Mouse (Mus musculus) kidney, embryonic 15.5 days (tissue): ENCODE results near the gene Prkci. TPM values are rescaled to one million over a fixed set of nuclear protein-coding genes. Genes with fewer than 3 reads are reported as not detected.

Experiments used
- ATAC-seq: fragments of 200-750 bp; cut with Nextera tagmentation; replicated peaks from 2 replicates; pipeline ENCODE4 v1.8.0; 2017; ENCODE audit warnings: moderate TSS enrichment; ENCODE audit not compliant: low FRiP score
- H3K27ac ChIP-seq: fragments of 300-500 bp; sonication (generic); 2 replicates; pipeline ENCODE4 v1.5.1; 2015; ENCODE audit warnings: mild to moderate bottlenecking, inconsistent platforms
- H3K27me3 ChIP-seq: fragments of 300-500 bp; sonication (generic); 2 replicates; pipeline ENCODE4 v1.6.1; 2015; ENCODE audit warnings: inconsistent platforms
- H3K36me3 ChIP-seq: fragments of 300-500 bp; sonication (generic); 2 replicates; pipeline ENCODE4 v1.6.1; 2015; ENCODE audit warnings: inconsistent platforms
- H3K4me1 ChIP-seq: fragments of 300-500 bp; sonication (generic); 2 replicates; pipeline ENCODE4 v1.6.1; 2015; ENCODE audit warnings: inconsistent platforms
- H3K4me2 ChIP-seq: fragments of 300-500 bp; sonication (generic); 2 replicates; pipeline ENCODE4 v1.6.1; 2015; ENCODE audit warnings: moderate library complexity, mild to moderate bottlenecking, inconsistent platforms
- H3K4me3 ChIP-seq: fragments of 300-500 bp; sonication (generic); replicated peaks from 2 replicates; pipeline ENCODE4 v1.5.1; 2015; ENCODE audit warnings: mild to moderate bottlenecking, inconsistent platforms
- H3K9ac ChIP-seq: fragments of 300-500 bp; sonication (generic); 2 replicates; pipeline ENCODE4 v1.6.1; 2015; ENCODE audit warnings: mild to moderate bottlenecking, inconsistent platforms
- H3K9me3 ChIP-seq: fragments of 300-500 bp; sonication (generic); replicated peaks from 2 replicates; pipeline ENCODE4 v1.6.1; 2016; ENCODE audit warnings: inconsistent platforms
- WGBS: fragments of 180-500 bp; shearing (Covaris S2); methylation state at CpG from one replicate; pipeline ENCODE4 v1.1.7; 2015; ENCODE audit warnings: mixed read lengths; 5-methylcytosine and 5-hydroxymethylcytosine counted together
- polyA plus RNA-seq: library from polyadenylated mRNA; unstranded; fragments of >200 nt; fragmentation: Nextera tagmentation; extraction: Ambion mirVana; gene quantifications from 2 replicates; pipeline ENCODE4 v1.2.1, GENCODE M21; 2015

Gene Prkci
- polyA plus RNA-seq, 1 experiment from 2014 or later = 40.5 TPM

DNA sequence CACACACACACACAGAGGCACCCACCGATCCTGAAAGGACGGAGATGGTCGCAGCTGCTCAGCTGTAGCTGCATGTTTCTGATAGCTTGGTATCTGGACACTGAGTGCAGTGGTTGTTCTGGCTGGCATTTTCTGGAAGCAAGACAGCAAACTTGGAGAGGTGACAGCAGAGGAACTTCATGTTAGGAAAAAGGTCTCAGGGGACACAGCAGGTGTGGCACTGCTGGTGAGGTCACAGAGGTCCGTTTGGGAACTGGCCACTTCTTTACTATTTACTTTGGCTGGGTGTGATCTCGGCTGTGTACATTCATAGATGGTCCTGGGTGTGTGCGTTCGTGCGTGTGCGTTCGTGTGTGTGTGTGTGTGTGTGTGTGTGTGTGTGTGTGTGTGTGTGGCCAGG is 83.9 kb downstream of the Prkci start:
- no peak overlapping the region for H3K27ac ChIP-seq
- H3K27me3 ChIP-seq = no peaks in the 10 kb centered on the region
- 65% methylated on average over 10 of the region's 10 CpGs for whole genome bisulfite sequencing
- H3K4me2 ChIP-seq = no peak overlapping the region
- no peaks in the 10 kb centered on the region for H3K9me3 ChIP-seq
- peaks cover 20% of the 10 kb centered on the region for H3K4me1 ChIP-seq
- no peak overlapping the region for H3K9ac ChIP-seq
- no peaks in the 10 kb centered on the region for H3K36me3 ChIP-seq
- 0 out of 2 replicates have a peak, but pooled peaks have one; percentile 19 for ATAC-seq
- H3K4me3 ChIP-seq = no peak overlapping the region

- Histone ChIP-seq H3K4me3 (no peak overlapping the region), H3K9ac (no peak overlapping the region), H3K27ac (no peak overlapping the region), H3K4me1 (peaks cover 18% of the 10 kb centered on the region), H3K27me3 (no peaks in the 10 kb centered on the region), H3K36me3 (no peaks in the 10 kb centered on the region), H3K9me3 (no peaks in the 10 kb centered on the region), H3K4me2 (no peak overlapping the region)
- ATAC-seq = no peak
- 82% methylated on average over 10 of the region's 10 CpGs for WGBS
Measured at GRCm38 (mm10) chr3:31080791-31081502, 85.4 kb downstream of the Prkci start.

- Histone ChIP-seq H3K4me2 (no peak overlapping the region), H3K4me1 (peaks cover 14% of the 10 kb centered on the region), H3K9me3 (no peaks in the 10 kb centered on the region), H3K9ac (no peak overlapping the region), H3K4me3 (no peak overlapping the region), H3K27ac (no peak overlapping the region), H3K36me3 (no peaks in the 10 kb centered on the region), H3K27me3 (no peaks in the 10 kb centered on the region)
- 89% methylated on average over 12 of the region's 13 CpGs for WGBS
- no peak for ATAC-seq
Measured at GRCm38 (mm10) chr3:31082838-31083506, 87.4 kb downstream of the Prkci start.

DNA sequence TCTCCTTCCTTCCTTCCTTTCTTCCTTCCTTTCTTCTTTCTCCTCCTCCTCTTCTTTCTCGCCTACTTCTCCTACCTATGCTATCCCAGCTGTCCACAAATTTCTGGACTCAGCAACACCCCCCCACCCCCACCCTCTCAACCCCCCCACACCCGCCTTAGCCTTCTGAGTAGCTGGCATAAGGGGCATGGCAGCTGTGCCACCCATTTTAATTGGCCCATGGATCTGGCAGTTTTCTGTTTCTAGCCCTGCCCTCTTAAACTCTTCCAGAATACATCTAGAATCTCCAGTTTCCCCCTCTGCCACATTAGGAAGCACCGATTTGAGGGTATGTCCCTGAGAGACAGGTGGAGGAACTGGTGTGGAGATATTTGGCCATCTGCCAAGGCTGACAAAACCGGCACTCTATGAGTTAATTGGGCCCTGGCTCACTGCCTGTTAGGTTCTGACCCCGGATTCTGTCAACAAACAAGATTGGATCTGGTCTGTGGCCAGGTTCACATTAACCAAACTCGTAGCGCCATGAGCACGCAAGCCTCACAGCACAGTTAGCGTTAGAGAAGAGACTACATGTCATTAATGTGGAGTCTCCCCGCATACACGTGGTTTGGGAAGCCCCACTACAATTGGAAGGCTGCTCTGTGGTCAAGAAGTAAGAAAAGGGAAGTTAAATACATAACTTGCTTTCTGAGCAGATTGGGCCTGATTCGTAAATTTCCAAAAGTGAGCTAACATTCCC is 88.1 kb downstream of the Prkci start:
- peak overlapping the region; percentile 37 for H3K4me2 ChIP-seq
- no peaks in the 10 kb centered on the region for H3K27me3 ChIP-seq
- H3K27ac ChIP-seq = peak overlapping the region; percentile 14; the same call in 1 of the 2 replicates
- ATAC-seq = 0 out of 2 replicates have a peak, but pooled peaks have one; percentile 56
- WGBS = 33% methylated on average over 12 of the region's 12 CpGs
- H3K9me3 ChIP-seq = no peaks in the 10 kb centered on the region
- no peak overlapping the region for H3K9ac ChIP-seq
- H3K36me3 ChIP-seq = no peaks in the 10 kb centered on the region
- peaks cover 15% of the 10 kb centered on the region for H3K4me1 ChIP-seq
- H3K4me3 ChIP-seq = no peak overlapping the region

GRCm38 (mm10) chr3:31085000-31085399 is 89.5 kb downstream of the Prkci start:
- H3K9ac ChIP-seq = no peak overlapping the region
- no peak overlapping the region for H3K27ac ChIP-seq
- no peaks in the 10 kb centered on the region for H3K36me3 ChIP-seq
- peaks cover 17% of the 10 kb centered on the region for H3K4me1 ChIP-seq
- no peak for ATAC-seq
- WGBS = 95% methylated on average over 3 of the region's 3 CpGs
- H3K9me3 ChIP-seq = no peaks in the 10 kb centered on the region
- no peaks in the 10 kb centered on the region for H3K27me3 ChIP-seq
- no peak overlapping the region for H3K4me2 ChIP-seq
- H3K4me3 ChIP-seq = no peak overlapping the region

DNA sequence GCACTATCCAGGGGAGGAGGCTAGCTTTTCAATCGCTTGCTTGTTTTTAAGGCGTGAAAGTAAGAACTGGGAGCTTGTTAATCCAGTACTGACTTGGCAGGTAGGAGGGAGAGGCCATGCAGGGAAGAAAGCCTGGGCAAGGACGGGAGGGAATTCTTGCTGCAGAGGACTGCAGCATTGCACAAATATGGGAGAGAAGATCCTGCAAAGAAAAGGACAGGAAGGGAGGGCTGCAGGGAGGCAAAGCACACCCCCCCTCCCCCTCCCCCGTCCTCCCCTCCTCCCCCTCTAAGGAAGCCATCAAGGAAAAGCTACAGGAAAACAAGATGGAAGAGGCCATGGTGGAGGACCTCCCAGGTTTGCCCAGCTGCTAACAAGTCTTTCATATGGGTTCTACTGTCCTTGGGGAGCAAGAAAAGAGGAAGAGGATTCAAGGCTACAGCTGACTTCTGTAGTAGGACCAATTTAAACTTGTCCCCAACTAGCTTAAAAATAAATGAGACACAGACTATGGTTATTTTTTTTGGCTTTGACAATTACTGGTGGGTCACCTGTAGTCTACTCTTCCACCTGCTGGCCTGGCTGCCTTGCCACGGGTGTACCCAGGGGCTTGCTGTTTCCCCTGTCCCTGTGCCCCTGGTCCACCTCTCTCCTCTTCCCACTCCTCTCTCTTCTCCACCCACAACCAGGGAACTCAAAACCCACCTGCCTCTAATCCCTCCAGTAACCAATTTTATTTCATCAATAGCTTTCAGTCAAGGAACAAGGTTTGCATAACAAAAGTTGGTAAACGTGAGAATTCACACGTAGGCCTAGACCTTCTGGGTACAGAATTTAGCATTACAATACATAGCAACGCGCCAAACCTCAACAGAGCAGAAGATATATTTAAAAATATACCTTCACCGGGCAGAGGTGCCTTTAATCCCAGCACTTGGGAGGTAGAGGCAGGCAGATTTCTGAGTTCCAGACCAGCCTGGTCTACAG is 93.5 kb downstream of the Prkci start:
- H3K27ac ChIP-seq = no peak overlapping the region
- no peaks in the 10 kb centered on the region for H3K9me3 ChIP-seq
- H3K27me3 ChIP-seq = no peaks in the 10 kb centered on the region
- H3K9ac ChIP-seq = no peak overlapping the region
- no peak for ATAC-seq
- no peak overlapping the region for H3K4me2 ChIP-seq
- peaks cover 13% of the 10 kb centered on the region for H3K4me1 ChIP-seq
- 50% methylated on average over 10 of the region's 10 CpGs for WGBS
- no peak overlapping the region for H3K4me3 ChIP-seq
- H3K36me3 ChIP-seq = no peaks in the 10 kb centered on the region

- Histone ChIP-seq H3K9ac (no peak overlapping the region), H3K27ac (no peak overlapping the region), H3K27me3 (no peaks in the 10 kb centered on the region), H3K9me3 (no peaks in the 10 kb centered on the region), H3K4me1 (peaks cover 8% of the 10 kb centered on the region), H3K4me3 (no peak overlapping the region), H3K4me2 (no peak overlapping the region), H3K36me3 (no peaks in the 10 kb centered on the region)
- WGBS = 51% methylated on average over 7 of the region's 7 CpGs
- no peak for ATAC-seq
Measured at GRCm38 (mm10) chr3:31089956-31090355, 94.4 kb downstream of the Prkci start.

- Histone ChIP-seq H3K4me2 (peak overlapping the region; percentile 75), H3K4me3 (peak overlapping the region; percentile 66), H3K9ac (no peak overlapping the region; the same call in 1 of the 2 replicates), H3K4me1 (peaks cover 26% of the 10 kb centered on the region), H3K27ac (peak overlapping the region; percentile 99), H3K27me3 (no peaks in the 10 kb centered on the region), H3K9me3 (no peaks in the 10 kb centered on the region), H3K36me3 (peaks cover 11% of the 10 kb centered on the region; the same call in 1 of the 2 replicates)
- no peak for ATAC-seq
- WGBS = 5% methylated on average over 13 of the region's 13 CpGs
Measured at GRCm38 (mm10) chr3:31093196-31093595, 97.6 kb downstream of the Prkci start.

DNA sequence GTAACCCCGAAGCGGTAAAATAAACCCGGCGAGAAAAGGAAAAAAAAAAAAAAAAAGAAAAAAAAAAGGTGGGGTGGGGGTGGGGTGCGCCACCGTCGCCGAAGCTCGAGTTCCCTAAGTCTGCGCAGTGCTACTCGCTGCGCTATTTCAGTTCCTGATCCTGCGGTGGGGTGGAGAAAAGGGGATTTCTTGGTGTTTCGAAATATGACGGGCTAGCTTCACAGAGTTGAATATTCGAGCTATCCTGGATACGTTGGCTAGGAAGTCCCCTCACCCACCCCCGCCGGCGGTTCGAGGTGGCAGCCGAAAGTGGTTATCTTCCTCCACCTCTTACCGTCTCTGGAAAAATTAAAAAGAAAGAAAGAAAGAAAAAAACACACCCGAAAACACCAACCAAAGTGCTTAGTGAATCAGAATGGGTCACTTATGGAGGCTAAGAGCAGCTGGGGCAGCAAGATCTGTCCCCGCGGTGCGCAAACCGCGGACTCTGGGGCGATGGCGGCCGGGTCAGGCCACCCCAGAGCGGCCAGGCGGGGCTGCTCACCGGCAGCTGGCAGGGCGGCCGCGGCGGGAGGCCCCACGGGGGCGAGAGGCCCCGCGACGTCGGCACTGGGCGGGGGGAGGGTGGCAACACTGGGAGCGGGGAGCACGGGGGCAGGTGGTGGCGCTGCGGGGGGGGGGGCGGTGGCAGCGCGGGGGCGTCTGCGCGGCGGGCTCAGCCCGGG is 98.2 kb downstream of the Prkci start:
- Histone ChIP-seq H3K9me3 (no peaks in the 10 kb centered on the region), H3K4me3 (peak overlapping the region; percentile 66), H3K27me3 (no peaks in the 10 kb centered on the region), H3K27ac (peak overlapping the region; percentile 99), H3K9ac (peak overlapping the region; percentile 64), H3K4me2 (peak overlapping the region; percentile 75), H3K36me3 (peaks cover 15% of the 10 kb centered on the region; the same call in 1 of the 2 replicates), H3K4me1 (peaks cover 29% of the 10 kb centered on the region)
- peak; percentile 66 for ATAC-seq
- under 1% methylated on average over 40 of the region's 58 CpGs for WGBS

DNA sequence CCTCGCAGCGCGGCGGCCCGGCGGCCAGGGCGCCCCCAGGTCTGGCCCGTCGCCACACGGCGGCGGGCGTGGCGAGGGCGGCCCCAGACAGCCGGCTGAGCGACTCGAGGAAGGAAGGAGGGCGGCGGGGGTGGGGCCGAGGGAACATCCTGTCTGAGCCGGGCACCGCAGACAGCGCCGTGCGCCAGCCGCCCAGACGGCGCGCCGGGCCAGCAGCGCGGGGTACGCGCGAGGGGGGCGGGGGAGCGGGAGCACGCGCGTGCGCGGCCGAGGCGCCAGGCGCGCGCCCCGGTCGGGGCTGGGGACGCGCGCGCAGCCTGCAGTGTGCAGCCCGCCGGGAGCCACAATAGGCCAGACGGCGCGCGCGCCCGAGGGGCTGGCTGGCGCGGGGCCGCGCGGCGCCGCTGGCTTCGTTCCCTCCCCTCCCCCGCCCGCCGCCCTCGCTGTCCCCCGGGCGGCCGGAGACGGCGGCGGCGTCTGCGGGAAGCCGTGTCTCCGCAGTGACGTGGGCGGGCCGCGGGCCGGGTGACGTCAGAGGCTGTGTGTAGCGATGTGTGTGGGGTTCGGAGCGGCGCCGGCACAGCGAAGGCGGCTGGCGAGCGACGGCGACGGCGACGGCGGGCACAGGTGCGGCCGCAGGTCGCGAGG is 99.1 kb downstream of the Prkci start, which contains the start of gene Skil:
Gene Skil (plus strand): TSS at position 528 of the 648 bp plus-strand sequence.
- peak; percentile 98 for ATAC-seq
- peak within 1 kb of the TSS; percentile 75 for H3K4me2 ChIP-seq
- peak within 1 kb of the TSS; percentile 64 for H3K9ac ChIP-seq
- WGBS = under 1% methylated on average over 87 of the region's 109 CpGs
- H3K4me1 ChIP-seq = peaks cover 31% of the 10 kb centered on the region
- peak within 1 kb of the TSS; percentile 66 for H3K4me3 ChIP-seq
- peak within 1 kb of the TSS; percentile 99 for H3K27ac ChIP-seq
- H3K9me3 ChIP-seq = no peaks in the 10 kb centered on the region
- peaks cover 15% of the 10 kb centered on the region; the same call in 1 of the 2 replicates for H3K36me3 ChIP-seq
- no peaks in the 10 kb centered on the region for H3K27me3 ChIP-seq
